Mouse (Mus musculus): ENCODE data around the gene Ascl1.

- no peak for TF ChIP-seq EP300 (IDR thresholded peaks at IDR 0.05)
- TF ChIP-seq CTCF (IDR thresholded peaks at IDR 0.05): no peak
Measured at GRCm38 (mm10) chr10:87492661-87493551, 554 bp downstream of the Ascl1 start.
